Mouse (Mus musculus) megakaryocyte, embryonic 14.5 days (primary cell): ENCODE results near the gene Epas1.

ENCODE experiments used
- FLI1 ChIP-seq: IDR thresholded peaks from 2 replicates; pipeline ENCODE4 v1.6.1; 2012; ENCODE audit warnings: low read length, inconsistent platforms, mixed read lengths
- GATA1 ChIP-seq: IDR thresholded peaks from 3 replicates; pipeline ENCODE4 v1.6.1; 2012; ENCODE audit warnings: mixed read lengths, low read length, inconsistent platforms, borderline replicate concordance

- TF ChIP-seq GATA1, result no peak
- TF ChIP-seq FLI1, result no peak
Measured at GRCm38 (mm10) chr17:86833945-86834344, 80.4 kb downstream of the Epas1 start.
